Mouse (Mus musculus) C2C12 (cell line): Measurements from ENCODE around the gene Cyb5rl.

Experiments
- CEBPB ChIP-seq: IDR thresholded peaks from one replicate; pipeline ENCODE4 v1.6.1; 2011; ENCODE audit warnings: low read depth, mild to moderate bottlenecking, control low read depth, moderate library complexity
- CTCF ChIP-seq: IDR thresholded peaks from one replicate; pipeline ENCODE4 v1.5.1; 2011; ENCODE audit not compliant: control insufficient read depth, insufficient read depth, insufficient read length
- MAX ChIP-seq: IDR thresholded peaks from one replicate; pipeline ENCODE4 v1.6.1; 2011; ENCODE audit warnings: mild to moderate bottlenecking, control low read depth
- MYOG ChIP-seq: IDR thresholded peaks from one replicate; pipeline ENCODE4 v1.6.1; 2011; ENCODE audit not compliant: control insufficient read depth, insufficient read length; ENCODE audit errors: extremely low read depth

DNA sequence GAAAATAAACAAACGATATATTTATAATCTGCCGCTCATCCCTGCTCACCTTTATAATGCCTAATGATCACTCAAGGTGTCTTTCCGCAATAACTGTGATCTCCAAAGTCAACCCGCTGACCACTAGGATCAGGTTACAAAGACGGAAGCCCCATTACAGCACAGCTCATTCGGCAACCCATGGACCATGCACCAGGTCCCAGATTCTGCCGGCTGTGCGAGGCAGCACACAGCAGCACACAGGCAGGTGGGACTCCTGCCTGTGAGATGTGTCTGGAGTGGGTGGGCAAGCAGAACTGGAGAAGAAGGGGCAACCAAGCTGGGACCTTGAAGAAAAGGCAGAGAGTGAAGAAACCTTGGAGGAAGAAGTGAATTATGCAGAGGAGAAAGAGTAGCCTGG, 47.5 kb downstream of the Cyb5rl start:
- TF ChIP-seq CTCF (no peak), MAX (no peak), CEBPB (no peak), MYOG (no peak)
